In the genomic region with DNA sequence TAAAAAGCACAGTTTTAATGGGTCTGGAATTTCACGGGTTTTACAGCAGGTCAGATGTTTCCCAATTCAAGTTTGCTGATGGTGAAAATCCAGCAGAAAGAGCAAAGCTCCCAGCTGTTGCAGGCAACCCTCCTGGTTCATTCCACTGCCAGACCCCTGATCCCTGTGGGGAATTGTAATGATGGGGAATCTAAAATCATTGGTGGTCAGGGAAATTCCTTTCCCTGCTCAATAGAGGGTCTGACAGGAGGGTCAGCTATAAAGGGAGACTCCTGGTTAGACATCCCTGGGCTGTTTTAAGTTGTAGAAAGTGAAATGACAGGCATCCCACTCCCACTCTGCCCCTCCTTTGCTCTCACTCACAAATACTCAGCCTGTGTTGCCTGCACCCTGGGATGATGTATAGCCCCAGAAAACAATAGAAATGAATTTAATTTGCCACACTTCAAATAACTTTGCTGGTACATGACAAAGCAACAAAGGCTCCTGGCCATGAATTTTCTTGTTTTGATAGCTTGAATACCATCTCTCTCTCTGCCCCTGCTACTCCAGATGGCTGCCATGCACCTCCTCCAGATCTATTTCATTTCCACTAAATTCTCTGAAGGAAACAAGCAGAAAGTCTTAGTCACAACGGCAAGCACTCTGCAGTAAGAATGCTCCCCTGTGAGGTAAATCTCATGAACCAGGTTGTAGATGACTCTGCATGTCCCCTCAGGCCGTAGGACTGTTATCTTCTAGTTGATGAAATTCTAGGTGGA, we compare ENCODE assay signal across 20 mouse cellular contexts.
DNase-seq lines count a peak whose midpoint lies in the region; ATAC-seq and TF ChIP-seq lines count a peak whose summit lies in the region.
"Had no signal": no experiment of that assay in that cellular context is flagged by ENCODE, and none has a peak within 500 bp of the region (broad histone marks: within the 10 kb centered on the region; RNA-seq: fewer than 3 reads in every experiment).

No protein-coding gene starts in this region.

- TF ChIP-seq EP300 in lung, postnatal 0 days (IDR thresholded peaks at IDR 0.05), result no peak

- H3K4me1 ChIP-seq in kidney, embryonic 15.5 days, result no peaks in the 10 kb centered on the region
- H3K4me1 ChIP-seq in lung, postnatal 0 days (ENCODE audit: insufficient read depth, low read depth, low read length), result no peaks in the 10 kb centered on the region
- H3K4me1 ChIP-seq: liver, embryonic 15.5 days had no signal

- H3K4me2 ChIP-seq in kidney, embryonic 15.5 days, result no peak overlapping the region
- no peak overlapping the region for H3K4me2 ChIP-seq in lung, postnatal 0 days (replicated peaks; ENCODE audit: low read depth, low read length)
- H3K4me2 ChIP-seq: hindbrain, embryonic 14.5 days; liver, embryonic 15.5 days; midbrain, embryonic 12.5 days had no signal

- H3K27me3 ChIP-seq in kidney, embryonic 15.5 days, result no peaks in the 10 kb centered on the region
- no peaks in the 10 kb centered on the region for H3K27me3 ChIP-seq in lung, postnatal 0 days (replicated peaks; ENCODE audit: insufficient read depth, low read length)
- H3K27me3 ChIP-seq: liver, embryonic 15.5 days; midbrain, embryonic 12.5 days had no signal

- WGBS in kidney, embryonic 15.5 days, result 26% methylated on average over 3 of the region's 3 CpGs
- WGBS in lung, postnatal 0 days, result 51% methylated on average over 3 of the region's 3 CpGs

- H3K4me3 ChIP-seq in kidney, embryonic 15.5 days (replicated peaks), result no peak overlapping the region
- H3K4me3 ChIP-seq in lung, postnatal 0 days (ENCODE audit: low read depth, low read length), result no peak overlapping the region
- H3K4me3 ChIP-seq: embryonic facial prominence, embryonic 10.5 days; erythroblast, embryonic 14.5 days; heart, adult 2 months; liver, embryonic 15.5 days; midbrain, embryonic 12.5 days had no signal

- H3K9me3 ChIP-seq in kidney, embryonic 15.5 days (replicated peaks), result no peaks in the 10 kb centered on the region
- H3K9me3 ChIP-seq in lung, postnatal 0 days (ENCODE audit: low read length), result no peaks in the 10 kb centered on the region
- H3K9me3 ChIP-seq: embryonic facial prominence, embryonic 10.5 days; liver, embryonic 15.5 days; midbrain, embryonic 12.5 days had no signal

- H3K36me3 ChIP-seq in kidney, embryonic 15.5 days, result no peaks in the 10 kb centered on the region
- no peaks in the 10 kb centered on the region for H3K36me3 ChIP-seq in lung, postnatal 0 days (ENCODE audit: insufficient read depth, low read length)
- H3K36me3 ChIP-seq: embryonic facial prominence, embryonic 10.5 days; liver, embryonic 15.5 days; midbrain, embryonic 12.5 days had no signal

- DNase-seq in kidney, adult 8-10 months, result no peak
- DNase-seq in lung, postnatal 0 days (ENCODE audit: low spot score), result peak; percentile 11
- DNase-seq in lung, postnatal 25 days (ENCODE audit: low spot score), result no peak
- DNase-seq in embryo, embryonic 11 days, result peak; percentile 25
- peak; percentile 22 to 23 for DNase-seq in layer of hippocampus, adult 8-10 months (ENCODE audit: low spot score in 2 of 2)
- DNase-seq in cerebellum, postnatal 36 days, result no peak
- DNase-seq in c-Kit-positive CD71-positive TER-119-positive erythroid progenitor cells, embryonic 14.5 days (ENCODE audit: low spot score), result no peak
- DNase-seq: adrenal gland, postnatal 10 days; cerebellum, adult 9-10 months; heart, adult 2 months; heart, postnatal 10 days; lung, postnatal 14 days had no signal

- TF ChIP-seq CTCF in lung, postnatal 0 days (IDR thresholded peaks at IDR 0.05), result no peak

- H3K9ac ChIP-seq in kidney, embryonic 15.5 days, result no peak overlapping the region
- H3K9ac ChIP-seq in lung, postnatal 0 days (replicated peaks; ENCODE audit: low read depth), result no peak overlapping the region
- H3K9ac ChIP-seq: hindbrain, embryonic 14.5 days; liver, embryonic 15.5 days; midbrain, embryonic 12.5 days had no signal

- ATAC-seq in kidney, embryonic 15.5 days (replicated peaks; ENCODE audit: low FRiP score), result 0 out of 2 replicates have a peak, but pooled peaks have one; percentile 45
- ATAC-seq in lung, postnatal 0 days, result no peak
- ATAC-seq: forebrain, embryonic 16.5 days; intestine, postnatal 0 days had no signal

- no peak overlapping the region for H3K27ac ChIP-seq in kidney, embryonic 15.5 days
- H3K27ac ChIP-seq in lung, postnatal 0 days (ENCODE audit: low read length), result no peak overlapping the region
- H3K27ac ChIP-seq: embryonic facial prominence, embryonic 10.5 days; heart, adult 2 months; hindbrain, embryonic 14.5 days; liver, embryonic 15.5 days; midbrain, embryonic 12.5 days had no signal

Comparison
In these comparisons a context has a peak if more than half of its experiments do, and no peak if none do; other contexts are left out.
1. DNase-seq: peak in lung, postnatal 0 days (single experiment), embryo, embryonic 11 days (single experiment) and layer of hippocampus, adult 8-10 months (2 of 2); none in kidney, adult 8-10 months (0 of 2), lung, postnatal 25 days (single experiment), cerebellum, postnatal 36 days (0 of 2) and c-Kit-positive CD71-positive TER-119-positive erythroid progenitor cells, embryonic 14.5 days (single experiment).